Mouse (Mus musculus) testis, adult 2 months (tissue): Measurements from ENCODE around the gene Socs7.

Experiments used
- CTCF ChIP-seq: fragments of 200-500 bp; IDR thresholded peaks from 2 replicates; pipeline ENCODE4 v1.5.1; 2012; ENCODE audit warnings: low read depth, mild to moderate bottlenecking, inconsistent platforms, low read length, moderate library complexity; ENCODE audit not compliant: control insufficient read depth, insufficient read depth, insufficient replicate concordance
- POLR2A ChIP-seq: fragments of 200-500 bp; IDR thresholded peaks from 2 replicates; pipeline ENCODE4 v1.6.1; 2012; ENCODE audit warnings: low read depth, mild to moderate bottlenecking, inconsistent platforms, low read length, moderate library complexity; ENCODE audit not compliant: control insufficient read depth

DNA sequence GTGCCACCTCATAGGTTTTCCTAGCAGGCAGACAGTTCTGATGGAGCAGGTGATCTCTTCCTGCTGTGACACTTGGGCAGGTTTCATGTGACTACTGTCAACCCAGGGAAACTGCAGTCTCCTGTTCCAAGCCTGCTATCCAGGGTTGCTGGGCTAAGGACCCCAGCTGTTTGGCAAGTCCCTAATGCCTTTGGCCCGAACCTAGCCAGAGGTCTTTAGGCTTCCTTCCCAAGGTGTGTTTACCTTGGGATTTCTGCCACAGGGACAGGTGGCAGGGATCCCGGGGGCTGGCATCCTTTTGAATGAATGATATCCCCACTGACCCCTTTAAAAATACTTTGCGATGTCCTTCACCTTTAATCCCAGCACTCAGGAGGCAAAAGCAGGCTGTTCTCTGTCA, 45.1 kb downstream of the Socs7 start:
- TF ChIP-seq CTCF (no peak), POLR2A (no peak)
